Mouse (Mus musculus): Measurements from ENCODE around the gene Dync1li2. TPM values are rescaled to one million over a fixed set of nuclear protein-coding genes. Genes with fewer than 3 reads are reported as not detected.

Dync1li2 gene
- polyA plus RNA-seq, 1 experiment from 2014 or later = 63.5 TPM

DNA sequence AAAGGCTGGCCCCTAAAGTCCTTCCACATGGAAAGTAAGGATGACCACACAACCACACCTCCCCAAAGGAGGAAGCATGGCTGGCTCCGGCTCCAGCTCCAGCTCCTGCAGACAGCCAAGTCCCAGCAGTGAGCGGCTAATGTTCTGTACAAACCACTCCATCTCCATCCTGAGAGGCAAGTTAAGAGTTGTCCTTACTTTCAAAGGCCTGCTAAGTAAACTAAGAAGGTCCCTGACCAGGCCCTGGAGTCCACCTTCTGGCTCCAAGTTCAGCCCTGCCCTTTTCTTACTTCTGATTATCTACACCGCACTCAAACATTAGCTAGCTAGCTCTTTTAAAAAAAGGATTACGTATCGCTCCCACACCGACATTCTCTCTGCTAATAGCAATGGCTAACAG lies 49.1 kb downstream of the Dync1li2 start:
- Histone ChIP-seq H3K4me3 (replicated peaks; ENCODE audit: low read length) (peak overlapping the region; percentile 90), H3K9ac (ENCODE audit: low read length) (peak overlapping the region; percentile 97), H3K27ac (ENCODE audit: low read length) (peak overlapping the region; percentile 90), H3K27me3 (ENCODE audit: control insufficient read depth, insufficient read depth, low read length) (no peaks in the 10 kb centered on the region), H3K4me1 (ENCODE audit: control insufficient read depth, insufficient read depth, low read length) (peaks cover 27% of the 10 kb centered on the region; the same call in 1 of the 2 replicates), H3K4me2 (ENCODE audit: low read depth, low read length) (peak overlapping the region; percentile 91), H3K36me3 (ENCODE audit: control insufficient read depth, insufficient read depth, low read length) (no peaks in the 10 kb centered on the region), H3K9me3 (replicated peaks; ENCODE audit: control insufficient read depth, low read length) (no peaks in the 10 kb centered on the region)
- peak; percentile 23; the same call in 1 of the 2 replicates for ATAC-seq (ENCODE audit: insufficient read depth, low FRiP score)
- 49% methylated on average over 6 of the region's 6 CpGs for WGBS

GRCm38 (mm10) chr8:104393139-104393538 lies 49.7 kb downstream of the Dync1li2 start:
- H3K9ac ChIP-seq (ENCODE audit: low read length) = peak overlapping the region; percentile 97
- H3K36me3 ChIP-seq (ENCODE audit: control insufficient read depth, insufficient read depth, low read length) = no peaks in the 10 kb centered on the region
- peak overlapping the region; percentile 91 for H3K4me2 ChIP-seq (ENCODE audit: low read depth, low read length)
- no peak for ATAC-seq (ENCODE audit: insufficient read depth, low FRiP score)
- no peaks in the 10 kb centered on the region for H3K9me3 ChIP-seq (replicated peaks; ENCODE audit: control insufficient read depth, low read length)
- H3K27me3 ChIP-seq (ENCODE audit: control insufficient read depth, insufficient read depth, low read length) = no peaks in the 10 kb centered on the region
- H3K4me3 ChIP-seq (replicated peaks; ENCODE audit: low read length) = peak overlapping the region; percentile 90
- WGBS = 86% methylated on average over 7 of the region's 7 CpGs
- H3K27ac ChIP-seq (ENCODE audit: low read length) = peak overlapping the region; percentile 90
- peaks cover 27% of the 10 kb centered on the region; the same call in 1 of the 2 replicates for H3K4me1 ChIP-seq (ENCODE audit: control insufficient read depth, insufficient read depth, low read length)

DNA sequence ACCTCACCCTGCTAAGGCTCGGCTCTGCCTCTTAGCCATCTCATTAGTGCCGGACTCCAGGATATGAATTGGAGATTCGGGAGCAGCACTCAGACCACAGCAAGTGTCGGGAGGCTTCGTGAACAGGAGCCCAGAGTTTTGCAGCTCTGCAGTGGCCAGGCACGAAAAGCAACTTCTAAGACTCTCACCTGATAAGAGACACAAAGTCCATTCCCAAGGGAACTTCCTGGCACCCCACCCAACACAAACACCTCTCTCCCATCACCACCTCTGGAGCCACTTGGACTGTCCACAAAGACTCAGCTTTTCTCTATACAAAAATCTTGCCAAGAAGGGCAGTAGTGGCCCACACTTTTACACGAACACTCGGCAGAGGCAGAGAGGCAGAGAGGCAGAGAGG lies 52.6 kb downstream of the Dync1li2 start:
- 64% methylated on average over 8 of the region's 8 CpGs for WGBS
- peaks cover 52% of the 10 kb centered on the region for H3K4me1 ChIP-seq (ENCODE audit: control insufficient read depth, insufficient read depth, low read length)
- no peak overlapping the region for H3K4me3 ChIP-seq (replicated peaks; ENCODE audit: low read length)
- no peaks in the 10 kb centered on the region for H3K36me3 ChIP-seq (ENCODE audit: control insufficient read depth, insufficient read depth, low read length)
- H3K9me3 ChIP-seq (replicated peaks; ENCODE audit: control insufficient read depth, low read length) = no peaks in the 10 kb centered on the region
- ATAC-seq (ENCODE audit: insufficient read depth, low FRiP score) = no peak
- H3K27ac ChIP-seq (ENCODE audit: low read length) = peak overlapping the region; percentile 25; the same call in 1 of the 2 replicates
- no peak overlapping the region for H3K9ac ChIP-seq (ENCODE audit: low read length)
- H3K4me2 ChIP-seq (ENCODE audit: low read depth, low read length) = 0 out of 2 replicates have a peak overlapping the region, but pooled peaks have one; percentile 3
- no peaks in the 10 kb centered on the region for H3K27me3 ChIP-seq (ENCODE audit: control insufficient read depth, insufficient read depth, low read length)

- Histone ChIP-seq H3K9me3 (replicated peaks; ENCODE audit: control insufficient read depth, low read length) (no peaks in the 10 kb centered on the region), H3K4me1 (ENCODE audit: control insufficient read depth, insufficient read depth, low read length) (peaks cover 47% of the 10 kb centered on the region), H3K4me3 (replicated peaks; ENCODE audit: low read length) (no peak overlapping the region), H3K27me3 (ENCODE audit: control insufficient read depth, insufficient read depth, low read length) (no peaks in the 10 kb centered on the region), H3K4me2 (ENCODE audit: low read depth, low read length) (no peak overlapping the region), H3K27ac (ENCODE audit: low read length) (peak overlapping the region; percentile 49; the same call in 1 of the 2 replicates), H3K36me3 (ENCODE audit: control insufficient read depth, insufficient read depth, low read length) (no peaks in the 10 kb centered on the region), H3K9ac (ENCODE audit: low read length) (peak overlapping the region; percentile 39)
- peak; percentile 66 for ATAC-seq (ENCODE audit: insufficient read depth, low FRiP score)
- WGBS = 72% methylated on average over 2 of the region's 2 CpGs
Observed at GRCm38 (mm10) chr8:104387980-104388379, 54.9 kb downstream of the Dync1li2 start.

- Histone ChIP-seq H3K27me3 (ENCODE audit: control insufficient read depth, insufficient read depth, low read length) (no peaks in the 10 kb centered on the region), H3K9ac (ENCODE audit: low read length) (peak overlapping the region; percentile 39), H3K27ac (ENCODE audit: low read length) (peak overlapping the region; percentile 49; the same call in 1 of the 2 replicates), H3K4me1 (ENCODE audit: control insufficient read depth, insufficient read depth, low read length) (peaks cover 52% of the 10 kb centered on the region), H3K4me3 (replicated peaks; ENCODE audit: low read length) (no peak overlapping the region), H3K36me3 (ENCODE audit: control insufficient read depth, insufficient read depth, low read length) (no peaks in the 10 kb centered on the region), H3K9me3 (replicated peaks; ENCODE audit: control insufficient read depth, low read length) (no peaks in the 10 kb centered on the region), H3K4me2 (ENCODE audit: low read depth, low read length) (no peak overlapping the region)
- no peak for ATAC-seq (ENCODE audit: insufficient read depth, low FRiP score)
- WGBS = 39% methylated on average over 7 of the region's 7 CpGs
Observed at GRCm38 (mm10) chr8:104387501-104387900, 55.3 kb downstream of the Dync1li2 start.

- Histone ChIP-seq H3K27ac (ENCODE audit: low read length) (peak overlapping the region; percentile 55; the same call in 1 of the 2 replicates), H3K4me3 (replicated peaks; ENCODE audit: low read length) (no peak overlapping the region), H3K36me3 (ENCODE audit: control insufficient read depth, insufficient read depth, low read length) (no peaks in the 10 kb centered on the region), H3K9me3 (replicated peaks; ENCODE audit: control insufficient read depth, low read length) (no peaks in the 10 kb centered on the region), H3K9ac (ENCODE audit: low read length) (peak overlapping the region; percentile 39; the same call in 1 of the 2 replicates), H3K4me2 (ENCODE audit: low read depth, low read length) (no peak overlapping the region), H3K4me1 (ENCODE audit: control insufficient read depth, insufficient read depth, low read length) (peaks cover 58% of the 10 kb centered on the region), H3K27me3 (ENCODE audit: control insufficient read depth, insufficient read depth, low read length) (no peaks in the 10 kb centered on the region)
- WGBS = 24% methylated on average over 4 of the region's 4 CpGs
- 0 out of 2 replicates have a peak, but pooled peaks have one; percentile 10 for ATAC-seq (ENCODE audit: insufficient read depth, low FRiP score)
Observed at GRCm38 (mm10) chr8:104386693-104387092, 56.2 kb downstream of the Dync1li2 start.

DNA sequence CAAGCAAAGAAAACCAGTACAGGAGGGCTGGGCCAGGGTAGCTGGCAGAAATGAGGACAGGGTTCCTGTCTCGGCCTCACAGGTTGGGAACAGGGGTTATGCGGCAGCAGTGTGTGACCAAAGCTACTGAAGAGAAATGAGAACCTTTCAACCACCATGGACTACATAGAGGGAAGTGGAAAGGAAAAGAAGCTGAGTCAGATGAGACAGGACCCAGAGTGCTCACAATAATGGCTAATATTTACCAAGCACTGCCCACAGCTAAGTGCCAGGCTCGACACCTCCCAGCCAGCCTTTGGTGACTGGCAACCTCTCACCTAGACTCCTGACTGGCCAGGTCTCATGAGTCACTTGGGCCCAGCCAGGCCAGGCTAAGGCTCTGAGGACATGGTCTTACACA lies 58.9 kb downstream of the Dync1li2 start:
- H3K9me3 ChIP-seq (replicated peaks; ENCODE audit: control insufficient read depth, low read length) = no peaks in the 10 kb centered on the region
- H3K4me3 ChIP-seq (replicated peaks; ENCODE audit: low read length) = no peak overlapping the region
- ATAC-seq (ENCODE audit: insufficient read depth, low FRiP score) = peak; percentile 57; the same call in 1 of the 2 replicates
- H3K36me3 ChIP-seq (ENCODE audit: control insufficient read depth, insufficient read depth, low read length) = no peaks in the 10 kb centered on the region
- no peaks in the 10 kb centered on the region for H3K27me3 ChIP-seq (ENCODE audit: control insufficient read depth, insufficient read depth, low read length)
- peaks cover 69% of the 10 kb centered on the region for H3K4me1 ChIP-seq (ENCODE audit: control insufficient read depth, insufficient read depth, low read length)
- WGBS = 69% methylated on average over 3 of the region's 3 CpGs
- peak overlapping the region; percentile 17; the same call in 1 of the 2 replicates for H3K4me2 ChIP-seq (ENCODE audit: low read depth, low read length)
- peak overlapping the region; percentile 79 for H3K27ac ChIP-seq (ENCODE audit: low read length)
- H3K9ac ChIP-seq (ENCODE audit: low read length) = 0 out of 2 replicates have a peak overlapping the region, but pooled peaks have one; percentile 23

GRCm38 (mm10) chr8:104383296-104383695 lies 59.6 kb downstream of the Dync1li2 start:
- H3K4me2 ChIP-seq (ENCODE audit: low read depth, low read length) = peak overlapping the region; percentile 17; the same call in 1 of the 2 replicates
- no peak overlapping the region for H3K4me3 ChIP-seq (replicated peaks; ENCODE audit: low read length)
- H3K27me3 ChIP-seq (ENCODE audit: control insufficient read depth, insufficient read depth, low read length) = no peaks in the 10 kb centered on the region
- WGBS = 51% methylated on average over 2 of the region's 2 CpGs
- no peak overlapping the region for H3K9ac ChIP-seq (ENCODE audit: low read length)
- no peak for ATAC-seq (ENCODE audit: insufficient read depth, low FRiP score)
- peak overlapping the region; percentile 79 for H3K27ac ChIP-seq (ENCODE audit: low read length)
- H3K4me1 ChIP-seq (ENCODE audit: control insufficient read depth, insufficient read depth, low read length) = peaks cover 69% of the 10 kb centered on the region
- no peaks in the 10 kb centered on the region for H3K9me3 ChIP-seq (replicated peaks; ENCODE audit: control insufficient read depth, low read length)
- H3K36me3 ChIP-seq (ENCODE audit: control insufficient read depth, insufficient read depth, low read length) = no peaks in the 10 kb centered on the region

DNA sequence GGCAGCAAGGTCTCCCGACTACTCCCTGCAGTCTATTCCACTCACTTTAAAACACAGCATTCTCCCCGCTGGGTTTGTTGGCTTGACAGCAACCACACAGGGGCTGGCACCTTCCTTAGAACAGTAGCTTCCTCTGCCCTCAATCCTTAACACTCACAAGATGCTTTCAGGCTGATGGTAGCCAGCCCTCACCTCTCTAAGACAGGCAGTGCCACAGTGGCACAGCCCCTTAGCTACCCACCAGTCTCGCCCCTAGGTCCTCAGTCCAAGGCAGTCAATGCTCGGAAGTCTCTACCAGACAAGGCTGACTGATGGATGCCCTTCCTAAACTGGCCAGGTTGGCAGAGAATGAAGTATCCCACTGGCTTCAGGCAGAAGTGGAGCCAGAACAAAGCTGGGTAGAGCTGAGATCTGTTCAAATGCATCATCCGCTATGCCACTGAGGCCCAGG lies 61.9 kb downstream of the Dync1li2 start:
- WGBS = 72% methylated on average over 5 of the region's 5 CpGs
- no peak for ATAC-seq (ENCODE audit: insufficient read depth, low FRiP score)
- H3K9ac ChIP-seq (ENCODE audit: low read length) = peak overlapping the region; percentile 24; the same call in 1 of the 2 replicates

More for the DNA sequence above, 61.9 kb downstream of the Dync1li2 start:
- peaks cover 58% of the 10 kb centered on the region for H3K4me1 ChIP-seq (ENCODE audit: control insufficient read depth, insufficient read depth, low read length)
- H3K4me2 ChIP-seq (ENCODE audit: low read depth, low read length) = no peak overlapping the region
- no peak overlapping the region for H3K4me3 ChIP-seq (replicated peaks; ENCODE audit: low read length)
- no peaks in the 10 kb centered on the region for H3K9me3 ChIP-seq (replicated peaks; ENCODE audit: control insufficient read depth, low read length)
- no peaks in the 10 kb centered on the region for H3K36me3 ChIP-seq (ENCODE audit: control insufficient read depth, insufficient read depth, low read length)
- no peaks in the 10 kb centered on the region for H3K27me3 ChIP-seq (ENCODE audit: control insufficient read depth, insufficient read depth, low read length)
- no peak overlapping the region for H3K27ac ChIP-seq (ENCODE audit: low read length)

Data from stomach, embryonic 16.5 days (tissue).